Mouse (Mus musculus) layer of hippocampus, adult 2 months (tissue): ENCODE measurements around the gene Abhd16b. TPM values are rescaled to one million over a fixed set of nuclear protein-coding genes. Genes with fewer than 3 reads are reported as not detected.

Experiments used
- DNase-seq, 2 experiments: peaks; one replicate each; pipeline ENCODE4 v3.0.0; 2022; ENCODE audit warnings: low spot score in 2 of 2
- H3K27ac ChIP-seq: fragments of 200-600 bp; 2 replicates; pipeline ENCODE4 v1.8.1; 2022
- H3K4me3 ChIP-seq: fragments of 200-600 bp; 2 replicates; pipeline ENCODE4 v1.8.1; 2022; ENCODE audit warnings: mild to moderate bottlenecking
- CTCF ChIP-seq: fragments of 200-600 bp; conservative IDR thresholded peaks from 2 replicates; pipeline ENCODE4 v1.8.1; 2022; ENCODE audit warnings: antibody characterized with exemption, mild to moderate bottlenecking, moderate library complexity
- total RNA-seq, 2 experiments: library from RNA; stranded (reverse); gene quantifications; 2 replicates each; pipeline ENCODE4 v1.2.3; 2021

Gene Abhd16b
- total RNA-seq, 2 experiments from 2014 or later: not detected

- H3K27ac ChIP-seq: no peak overlapping the region
- no peak for DNase-seq
- no peak for TF ChIP-seq CTCF
- H3K4me3 ChIP-seq: no peak overlapping the region
These were observed 32.5 kb downstream of the Abhd16b start for GRCm38 (mm10) chr2:181525526-181525925.

DNA sequence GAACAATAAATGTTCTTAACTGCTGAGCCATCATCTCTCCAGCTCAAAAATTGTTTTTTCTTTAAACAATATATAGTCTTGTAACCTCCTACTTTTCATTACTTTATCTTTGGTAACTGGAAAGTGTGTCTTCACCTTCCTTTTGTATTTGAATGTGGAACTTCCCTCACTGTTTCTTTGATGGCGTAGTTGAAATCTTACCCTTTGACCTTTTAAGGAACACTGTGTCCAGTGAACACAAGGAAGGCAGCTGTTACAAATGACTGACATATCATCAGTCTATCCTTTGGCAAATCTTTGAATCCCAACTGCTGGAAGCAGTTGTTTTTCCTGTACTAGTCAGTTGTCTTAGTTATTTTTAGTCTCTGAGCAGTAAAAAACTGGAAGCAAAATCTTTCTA is 36.1 kb downstream of the Abhd16b start:
- H3K27ac ChIP-seq: no peak overlapping the region
- no peak overlapping the region for H3K4me3 ChIP-seq
- TF ChIP-seq CTCF: no peak
- no peak for DNase-seq

DNA sequence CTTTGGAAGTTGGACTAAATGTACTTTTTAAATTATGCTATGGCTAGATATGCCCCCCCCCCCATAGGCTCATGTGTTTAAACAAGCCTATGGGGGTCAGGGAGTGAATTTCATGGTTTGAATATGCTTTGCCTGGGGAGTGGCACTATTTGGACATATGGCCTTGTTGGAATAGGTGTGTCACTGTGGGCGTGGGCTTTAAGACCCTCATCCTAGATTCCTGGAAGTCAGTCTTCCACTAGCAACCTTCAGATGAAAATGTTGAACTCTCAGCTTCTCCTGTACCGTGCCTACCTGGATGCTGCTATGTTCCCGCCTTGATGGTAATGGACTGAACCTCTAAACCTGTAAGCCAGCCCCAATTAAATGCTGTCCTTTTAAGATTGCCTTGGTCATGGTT is 39.6 kb downstream of the Abhd16b start:
- H3K27ac ChIP-seq: no peak overlapping the region
- H3K4me3 ChIP-seq: no peak overlapping the region
- DNase-seq: no peak
- TF ChIP-seq CTCF: no peak

DNA sequence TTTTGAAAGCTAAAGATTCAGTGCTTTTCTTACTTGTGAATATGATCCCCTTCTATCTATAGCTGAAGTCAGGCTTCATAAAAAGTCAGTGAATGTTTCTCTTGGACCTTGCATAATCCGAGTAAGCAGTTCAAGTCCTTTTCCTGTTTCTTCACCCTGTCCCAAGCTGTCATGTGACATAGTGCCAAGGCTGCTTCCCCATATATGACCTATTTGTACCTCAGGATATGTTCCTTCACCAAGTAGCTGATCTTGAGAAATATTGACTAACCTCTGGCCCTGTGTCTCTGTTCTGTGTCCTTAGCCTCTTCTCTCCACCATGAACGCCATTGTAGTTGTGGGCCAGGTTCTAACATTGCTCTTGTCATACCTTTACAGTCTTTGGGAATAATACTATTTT is 43.4 kb downstream of the Abhd16b start:
- Histone ChIP-seq H3K27ac (no peak overlapping the region), H3K4me3 (no peak overlapping the region)
- no peak for TF ChIP-seq CTCF
- DNase-seq: no peak

GRCm38 (mm10) chr2:181537444-181538047 is 44.5 kb downstream of the Abhd16b start:
- DNase-seq: peak; percentile 47 to 70
- peak overlapping the region; percentile 62 for H3K27ac ChIP-seq
- H3K4me3 ChIP-seq: no peak overlapping the region

GRCm38 (mm10) chr2:181541761-181542380 is 48.9 kb downstream of the Abhd16b start:
- Histone ChIP-seq H3K4me3 (no peak overlapping the region), H3K27ac (no peak overlapping the region)
- TF ChIP-seq CTCF: no peak; the same call in 1 of the 2 replicates
- no peak for DNase-seq

More at GRCm38 (mm10) chr2:181537444-181538047, 44.5 kb downstream of the Abhd16b start:
- no peak for TF ChIP-seq CTCF

Other genes with a start within 250 kb of the Abhd16b start
- gene Gmeb2, start 205.2 kb upstream of the Abhd16b start, total RNA-seq: 10 to 100 TPM; 18.8 to 23.5 TPM
- 100 to 1,000 TPM; 527 to 593 TPM for gene Stmn3, start 178.7 kb upstream of the Abhd16b start, total RNA-seq
- gene Rtel1, start 173.5 kb upstream of the Abhd16b start, total RNA-seq: 10 to 100 TPM; 37.1 to 40.7 TPM
- 10 to 100 TPM; 78.3 to 80.7 TPM for gene Zgpat, start 128.3 kb upstream of the Abhd16b start, total RNA-seq
- gene Arfrp1, start 127.8 kb upstream of the Abhd16b start, total RNA-seq: 10 to 100 TPM; 43.2 to 50.1 TPM
- 10 to 100 TPM; 35.2 to 49.5 TPM for gene Lime1, start 113.1 kb upstream of the Abhd16b start, total RNA-seq
- 1 to 10 TPM; 5.8 to 8.3 TPM for gene Zbtb46, start 33.8 kb upstream of the Abhd16b start, total RNA-seq
- gene Tpd52l2, start 3.9 kb downstream of the Abhd16b start, total RNA-seq: 10 to 100 TPM; 74.7 to 75.2 TPM
- 100 to 1,000 TPM; 259 to 279 TPM for gene Dnajc5, start 27.3 kb downstream of the Abhd16b start, total RNA-seq
- gene Uckl1, start 91.7 kb downstream of the Abhd16b start, total RNA-seq: 10 to 100 TPM; 68.2 to 73.8 TPM
- gene Prpf6, start 98.7 kb downstream of the Abhd16b start, total RNA-seq: 10 to 100 TPM; 57.2 to 57.3 TPM
- gene Zfp512b, start 99.6 kb downstream of the Abhd16b start, total RNA-seq: 100 to 1,000 TPM; 102 to 103 TPM
- gene Samd10, start 106.0 kb downstream of the Abhd16b start, total RNA-seq: 10 to 100 TPM; 11.9 to 12.2 TPM
- 1 to 10 TPM in 1 of 2 experiments, under 1 TPM in 1; 0.83 to 1.4 TPM for gene Gm29797, start 163.8 kb downstream of the Abhd16b start, total RNA-seq
- gene Sox18, start 178.4 kb downstream of the Abhd16b start, total RNA-seq: 10 to 100 TPM; 11.6 to 14.1 TPM
- 10 to 100 TPM; 54.7 to 60.0 TPM for gene Tcea2, start 187.1 kb downstream of the Abhd16b start, total RNA-seq
- 10 to 100 TPM; 41.8 to 43.4 TPM for gene Rgs19, start 200.8 kb downstream of the Abhd16b start, total RNA-seq
- gene Lkaaear1, start 205.2 kb downstream of the Abhd16b start, total RNA-seq: not detected
- gene Oprl1, start 221.8 kb downstream of the Abhd16b start, total RNA-seq: 10 to 100 TPM; 44.8 to 45.0 TPM